Mouse (Mus musculus) CH12.LX (cell line): ENCODE results near the gene Cct3. TPM values are rescaled to one million over a fixed set of nuclear protein-coding genes. Genes with fewer than 3 reads are reported as not detected.
A peak's percentile ranks its signal among the peaks of the same experiment; 100 is the strongest.

Experiments used
- DNase-seq: peaks from one replicate; pipeline ENCODE4 v3.0.0-alpha.2; 2013; ENCODE audit errors: extremely low read depth
- H3K27ac ChIP-seq: 2 replicates; pipeline ENCODE4 v1.5.1; 2012; ENCODE audit warnings: low read depth, mild to moderate bottlenecking, control low read depth, moderate library complexity; ENCODE audit not compliant: insufficient read depth
- H3K27me3 ChIP-seq: replicated peaks from 2 replicates; pipeline ENCODE3; 2012; ENCODE audit warnings: inconsistent platforms
- H3K36me3 ChIP-seq, 2 experiments: replicated peaks in 1 of 2; 2 replicates each; pipeline versions ENCODE3 to v1.6.1; 2012; ENCODE audit warnings: inconsistent platforms in 1 of 2, low read length in 1 of 2, mild to moderate bottlenecking in 1 of 2, mixed read lengths in 1 of 2, moderate library complexity in 1 of 2; ENCODE audit not compliant: control insufficient read depth in 1 of 2, insufficient read depth in 1 of 2
- H3K4me1 ChIP-seq, 2 experiments: 2 replicates each; pipeline ENCODE4 v1.6.1; 2012; ENCODE audit warnings: inconsistent platforms in 1 of 2, moderate library complexity in 1 of 2; ENCODE audit not compliant: insufficient read depth in 2 of 2, control insufficient read depth in 1 of 2
- H3K4me2 ChIP-seq: 2 replicates; pipeline ENCODE4 v1.6.1; 2012; ENCODE audit warnings: low read depth, mild to moderate bottlenecking, control low read depth; ENCODE audit not compliant: poor library complexity, insufficient read depth, severe bottlenecking
- H3K4me3 ChIP-seq, 3 experiments: fragments of 150-350 bp in 1 of 3; sonication (generic) in 1 of 3; replicated peaks in 1 of 3; 2 replicates each; pipeline versions ENCODE3 to v1.5.1; 2011 to 2012; ENCODE audit warnings: low read depth in 2 of 3, low read length in 2 of 3, mild to moderate bottlenecking in 2 of 3, moderate library complexity in 2 of 3, control low read depth in 1 of 3, improper control_type of control experiment in 1 of 3, inconsistent platforms in 1 of 3, mixed read lengths in 1 of 3; ENCODE audit not compliant: poor library complexity in 1 of 3
- H3K79me2 ChIP-seq: replicated peaks from 2 replicates; pipeline ENCODE4 v1.6.1; 2012; ENCODE audit warnings: mild to moderate bottlenecking, moderate library complexity; ENCODE audit not compliant: control insufficient read depth, poor library complexity, insufficient read depth, severe bottlenecking; ENCODE audit errors: extremely low read depth
- H3K9ac ChIP-seq: 2 replicates; pipeline ENCODE4 v1.6.1; 2012; ENCODE audit warnings: low read depth, mild to moderate bottlenecking, control low read depth, moderate library complexity; ENCODE audit not compliant: insufficient read depth
- H3K9me3 ChIP-seq: replicated peaks from 2 replicates; pipeline ENCODE3; 2012; ENCODE audit warnings: low read length, inconsistent platforms, mixed read lengths
- CHD1 ChIP-seq: IDR thresholded peaks from 2 replicates; pipeline ENCODE4 v1.6.1; 2012; ENCODE audit warnings: low read depth, low read length, improper control_type of control experiment, inconsistent platforms
- CHD2 ChIP-seq: IDR thresholded peaks from 2 replicates; pipeline ENCODE4 v1.6.1; 2011; ENCODE audit warnings: low read length, improper control_type of control experiment
- CTCF ChIP-seq, 2 experiments: IDR thresholded peaks in 1 of 2; conservative IDR thresholded peaks in 1 of 2; 2 replicates each; pipeline ENCODE4 v1.5.1; 2011 to 2012; ENCODE audit warnings: low read depth in 2 of 2, low read length in 2 of 2, improper control_type of control experiment in 1 of 2, inconsistent platforms in 1 of 2, mild to moderate bottlenecking in 1 of 2, moderate library complexity in 1 of 2
- E2F4 ChIP-seq: IDR thresholded peaks from 2 replicates; pipeline ENCODE4 v1.6.1; 2011; ENCODE audit warnings: low read depth, low read length, improper control_type of control experiment; ENCODE audit not compliant: insufficient replicate concordance
- ELF1 ChIP-seq: IDR thresholded peaks from 2 replicates; pipeline ENCODE4 v1.6.1; 2014; ENCODE audit warnings: low read depth, mild to moderate bottlenecking, inconsistent platforms, low read length, improper control_type of control experiment
- EP300 ChIP-seq: IDR thresholded peaks from 2 replicates; pipeline ENCODE4 v1.6.1; 2011; ENCODE audit warnings: low read length, improper control_type of control experiment
- ETS1 ChIP-seq: conservative IDR thresholded peaks from 2 replicates; pipeline ENCODE4 v1.6.1; 2012; ENCODE audit warnings: low read depth, mild to moderate bottlenecking, inconsistent platforms, low read length, improper control_type of control experiment, moderate library complexity
- GABPA ChIP-seq: IDR thresholded peaks from 2 replicates; pipeline ENCODE4 v1.6.1; 2012; ENCODE audit warnings: low read depth, low read length, improper control_type of control experiment, inconsistent platforms; ENCODE audit not compliant: insufficient replicate concordance
- HCFC1 ChIP-seq: IDR thresholded peaks from 2 replicates; pipeline ENCODE4 v1.6.1; 2012; ENCODE audit warnings: low read depth, mild to moderate bottlenecking, inconsistent platforms, low read length, improper control_type of control experiment
- JUN ChIP-seq: IDR thresholded peaks from 2 replicates; pipeline ENCODE4 v1.6.1; 2011; ENCODE audit warnings: low read depth, mild to moderate bottlenecking, low read length, improper control_type of control experiment, moderate library complexity; ENCODE audit not compliant: insufficient read depth
- JUND ChIP-seq: conservative IDR thresholded peaks from 2 replicates; pipeline ENCODE4 v1.6.1; 2011; ENCODE audit warnings: low read depth, low read length, improper control_type of control experiment
- KAT2A ChIP-seq: IDR thresholded peaks from 2 replicates; pipeline ENCODE4 v1.6.1; 2012; ENCODE audit warnings: low read length, improper control_type of control experiment, inconsistent platforms; ENCODE audit not compliant: insufficient replicate concordance
- MAFK ChIP-seq: IDR thresholded peaks from 2 replicates; pipeline ENCODE4 v1.6.1; 2011; ENCODE audit warnings: low read length, improper control_type of control experiment; ENCODE audit not compliant: insufficient replicate concordance
- MAX ChIP-seq: IDR thresholded peaks from 2 replicates; pipeline ENCODE4 v1.6.1; 2011; ENCODE audit warnings: low read length, improper control_type of control experiment
- MEF2A ChIP-seq: IDR thresholded peaks from 2 replicates; pipeline ENCODE4 v1.6.1; 2014; ENCODE audit warnings: low read depth, mild to moderate bottlenecking, inconsistent platforms, low read length, improper control_type of control experiment, borderline replicate concordance
- MXI1 ChIP-seq: IDR thresholded peaks from 2 replicates; pipeline ENCODE4 v1.6.1; 2011; ENCODE audit warnings: mild to moderate bottlenecking, low read depth, low read length, improper control_type of control experiment
- MYC ChIP-seq: IDR thresholded peaks from 2 replicates; pipeline ENCODE4 v1.6.1; 2011; ENCODE audit warnings: low read depth, mild to moderate bottlenecking, improper control_type of control experiment, low read length
- NELFE ChIP-seq: IDR thresholded peaks from 2 replicates; pipeline ENCODE4 v1.6.1; 2011; ENCODE audit warnings: low read depth, low read length, improper control_type of control experiment
- NRF1 ChIP-seq: IDR thresholded peaks from 2 replicates; pipeline ENCODE4 v1.6.1; 2014; ENCODE audit warnings: low read depth, mild to moderate bottlenecking, inconsistent platforms, low read length, improper control_type of control experiment, moderate library complexity
- PAX5 ChIP-seq: IDR thresholded peaks from 2 replicates; pipeline ENCODE4 v1.6.1; 2012; ENCODE audit warnings: low read length, inconsistent platforms, mixed read lengths
- POLR2A ChIP-seq: IDR thresholded peaks from 2 replicates; pipeline ENCODE4 v1.6.1; 2011; ENCODE audit warnings: low read depth, mild to moderate bottlenecking, improper control_type of control experiment, low read length
- POLR2AphosphoS2 ChIP-seq: IDR thresholded peaks from 2 replicates; pipeline ENCODE4 v1.6.1; 2011; ENCODE audit warnings: low read depth, low read length, improper control_type of control experiment
- RAD21 ChIP-seq: IDR thresholded peaks from 2 replicates; pipeline ENCODE4 v1.6.1; 2011; ENCODE audit warnings: low read depth, mild to moderate bottlenecking, low read length, improper control_type of control experiment, moderate library complexity
- RCOR1 ChIP-seq: conservative IDR thresholded peaks from 2 replicates; pipeline ENCODE4 v1.6.1; 2012; ENCODE audit warnings: low read depth, mild to moderate bottlenecking, inconsistent platforms, low read length, improper control_type of control experiment
- SIN3A ChIP-seq: IDR thresholded peaks from 2 replicates; pipeline ENCODE4 v1.6.1; 2012; ENCODE audit warnings: low read length, improper control_type of control experiment, inconsistent platforms
- SMC3 ChIP-seq: IDR thresholded peaks from 2 replicates; pipeline ENCODE4 v1.6.1; 2011; ENCODE audit warnings: low read depth, low read length, improper control_type of control experiment
- TBP ChIP-seq: conservative IDR thresholded peaks from 2 replicates; pipeline ENCODE4 v1.6.1; 2011; ENCODE audit warnings: low read depth, low read length, improper control_type of control experiment
- TCF12 ChIP-seq: IDR thresholded peaks from 2 replicates; pipeline ENCODE4 v1.6.1; 2014; ENCODE audit warnings: low read depth, mild to moderate bottlenecking, inconsistent platforms, low read length, improper control_type of control experiment
- UBTF ChIP-seq: IDR thresholded peaks from 2 replicates; pipeline ENCODE4 v1.6.1; 2012; ENCODE audit warnings: low read depth, mild to moderate bottlenecking, inconsistent platforms, low read length, improper control_type of control experiment, moderate library complexity
- USF1 ChIP-seq: IDR thresholded peaks from 2 replicates; pipeline ENCODE4 v1.6.1; 2014; ENCODE audit warnings: low read depth, mild to moderate bottlenecking, inconsistent platforms, low read length, improper control_type of control experiment
- USF2 ChIP-seq: conservative IDR thresholded peaks from 2 replicates; pipeline ENCODE4 v1.6.1; 2011; ENCODE audit warnings: low read depth, low read length, improper control_type of control experiment
- ZC3H11A ChIP-seq: IDR thresholded peaks from 2 replicates; pipeline ENCODE4 v1.6.1; 2012; ENCODE audit warnings: low read depth, mild to moderate bottlenecking, inconsistent platforms, low read length, improper control_type of control experiment
- ZKSCAN1 ChIP-seq: IDR thresholded peaks from 2 replicates; pipeline ENCODE4 v1.6.1; 2012; ENCODE audit warnings: low read depth, inconsistent platforms, low read length, improper control_type of control experiment, borderline replicate concordance
- ZMIZ1 ChIP-seq: IDR thresholded peaks from 2 replicates; pipeline ENCODE4 v1.6.1; 2012; ENCODE audit warnings: low read depth, mild to moderate bottlenecking, inconsistent platforms, low read length, improper control_type of control experiment
- ZNF384 ChIP-seq: IDR thresholded peaks from 2 replicates; pipeline ENCODE4 v1.6.1; 2012; ENCODE audit warnings: low read depth, low read length, improper control_type of control experiment, inconsistent platforms
- dilution Hi-C: fragments of 300-500 bp; cut with MboI; formaldehyde crosslinking; loops from 2 replicates; pipeline ENCODE4 v1.14.3; 2020; ENCODE audit warnings: low sequenced_read_pairs; ENCODE audit not compliant: extremely low pct_unique_long_range_greater_than_20kb, extremely low pct_ligation_motif_present
- in situ Hi-C: fragments of 300-500 bp; cut with MboI; formaldehyde crosslinking; loops from 3 replicates; pipeline ENCODE4 v1.14.3; 2019; ENCODE audit warnings: low sequenced_read_pairs, low pct_ligation_motif_present, low pct_unique_long_range_greater_than_20kb, mixed read lengths
- polyA plus RNA-seq: library from polyadenylated mRNA; unstranded; fragments of >175 nt; gene quantifications from 2 replicates; pipeline ENCODE4 v1.2.1, GENCODE M21; 2012; ENCODE audit warnings: low read depth; ENCODE audit not compliant: insufficient read length
- total RNA-seq, 2 experiments: library from RNA; depleted of rRNA; stranded (reverse); fragments of 300-350 nt in 1 of 2; fragments of >200 nt in 1 of 2; gene quantifications; 2 replicates each; pipeline ENCODE4 v1.2.3; 2012 to 2014

Cct3 gene
- total and polyA plus RNA-seq, 3 experiments = 546 to 755 (median 742) TPM

DNA sequence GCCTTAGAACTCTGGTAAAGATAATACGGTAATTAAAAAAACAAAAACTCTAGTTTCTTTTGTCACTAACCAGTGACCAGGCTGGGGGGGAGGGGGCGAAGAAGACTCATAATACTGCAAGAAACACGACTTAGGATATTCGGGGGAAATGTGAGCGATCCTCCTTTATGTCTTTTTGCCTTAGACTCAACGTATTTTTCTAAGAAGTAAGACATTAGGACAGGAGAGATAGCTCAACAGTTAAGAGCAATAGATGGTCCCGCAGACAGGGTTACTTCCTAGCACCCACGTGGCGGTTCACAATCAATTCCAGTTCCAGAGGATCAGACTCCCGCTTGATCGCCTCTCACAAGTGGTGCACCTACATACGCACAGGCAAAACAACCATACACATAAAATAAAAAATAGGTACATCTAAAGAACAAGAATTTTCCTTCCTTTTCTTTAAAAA is 781 bp upstream of the Cct3 start (continued):
- TF ChIP-seq ZKSCAN1 (no peak), USF1 (peak; percentile 18; the same call in 1 of the 2 replicates), RCOR1 (no peak), MEF2A (peak; percentile 8; the same call in 1 of the 2 replicates), HCFC1 (no peak), ZC3H11A (no peak), CHD2 (peak; percentile 69), ZNF384 (0 out of 2 replicates have a peak, but pooled peaks have one; percentile 38), PAX5 (no peak), TCF12 (peak; percentile 11; the same call in 1 of the 2 replicates), CHD1 (no peak; the same call in 1 of the 2 replicates), NRF1 (no peak), POLR2AphosphoS2 (peak; percentile 48; the same call in 1 of the 2 replicates), MAX (peak; percentile 95), GABPA (no peak), UBTF (no peak), KAT2A (no peak), RAD21 (no peak), MYC (peak; percentile 99)

DNA sequence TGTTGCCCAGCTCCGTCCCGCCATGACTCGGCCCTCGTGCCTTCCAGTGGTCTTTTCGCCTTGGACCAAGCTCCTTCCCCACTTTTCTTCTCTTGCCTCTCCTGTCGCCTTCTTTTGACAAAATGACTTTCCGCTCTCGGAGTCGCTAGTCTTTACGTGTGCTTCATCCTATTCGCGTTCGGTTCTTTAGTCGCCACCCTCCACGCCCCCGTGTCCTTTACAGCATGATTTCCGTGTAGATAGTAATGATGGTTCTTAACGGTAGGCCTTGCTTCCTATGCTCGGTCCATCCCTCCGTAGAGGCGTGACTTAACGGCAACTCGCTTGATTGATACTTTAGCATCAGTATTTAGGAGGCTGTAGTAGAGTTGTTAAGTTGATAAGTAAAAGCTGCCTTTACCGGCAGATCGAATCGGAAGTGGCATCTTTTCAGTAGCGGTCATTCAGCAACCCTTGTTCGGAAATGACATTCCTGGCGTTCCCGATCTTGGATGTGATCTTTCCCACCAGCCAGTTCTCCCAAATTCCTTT is 470 bp downstream of the Cct3 start:
- peak; percentile 57 for DNase-seq
- Histone ChIP-seq H3K36me3 (peaks cover 29 to 47% of the 10 kb centered on the region in 2 experiments), H3K27me3 (no peaks in the 10 kb centered on the region), H3K9ac (peak overlapping the region; percentile 61), H3K4me2 (peak overlapping the region; percentile 59; the same call in 1 of the 2 replicates), H3K4me1 (peaks cover 0 to 28% of the 10 kb centered on the region in 2 experiments; a peak in 3 of 4 replicates), H3K27ac (peak overlapping the region; percentile 83), H3K9me3 (no peaks in the 10 kb centered on the region), H3K79me2 (peaks cover 43% of the 10 kb centered on the region), H3K4me3 (peak overlapping the region; percentile 82 to 98 (median 95))
- in situ Hi-C loops = loop anchor here (5.0 kb wide), 1 partner anchor 35 kb away; no protein-coding TSS in a partner anchor
- dilution Hi-C loops = no loop called here
- no peak for TF ChIP-seq POLR2A
- no peak for TF ChIP-seq USF1
- peak; percentile 57; the same call in 1 of the 2 replicates for TF ChIP-seq CHD1
- TF ChIP-seq SMC3 = no peak
- no peak for TF ChIP-seq CTCF (conservative IDR thresholded peaks at IDR 0.05 in 1 of 2, IDR thresholded peaks at IDR 0.05 in 1 of 2; ENCODE audit: low read depth in 2 of 2, low read length in 2 of 2)
- no peak for TF ChIP-seq MAFK
- no peak for TF ChIP-seq TCF12
- TF ChIP-seq JUND = no peak
- TF ChIP-seq ZKSCAN1 = no peak
- no peak for TF ChIP-seq TBP
- no peak for TF ChIP-seq ETS1
- TF ChIP-seq PAX5 = no peak
- no peak for TF ChIP-seq RCOR1
- no peak for TF ChIP-seq CHD2
- TF ChIP-seq EP300 = no peak
- TF ChIP-seq ELF1 = peak; percentile 26; the same call in 1 of the 2 replicates
- TF ChIP-seq ZMIZ1 = no peak
- TF ChIP-seq JUN = no peak
- no peak for TF ChIP-seq NELFE
- TF ChIP-seq UBTF = 0 out of 2 replicates have a peak, but pooled peaks have one; percentile 13
- no peak for TF ChIP-seq MYC
- no peak for TF ChIP-seq POLR2AphosphoS2
- TF ChIP-seq E2F4 = no peak
- no peak for TF ChIP-seq ZC3H11A
- peak; percentile 83 for TF ChIP-seq SIN3A
- peak; percentile 78 for TF ChIP-seq MXI1
- no peak for TF ChIP-seq ZNF384
- no peak for TF ChIP-seq KAT2A
- no peak for TF ChIP-seq NRF1
- no peak for TF ChIP-seq HCFC1
- TF ChIP-seq USF2 = no peak
